20 mouse cellular contexts compared by ENCODE assay signal in the genomic region with DNA sequence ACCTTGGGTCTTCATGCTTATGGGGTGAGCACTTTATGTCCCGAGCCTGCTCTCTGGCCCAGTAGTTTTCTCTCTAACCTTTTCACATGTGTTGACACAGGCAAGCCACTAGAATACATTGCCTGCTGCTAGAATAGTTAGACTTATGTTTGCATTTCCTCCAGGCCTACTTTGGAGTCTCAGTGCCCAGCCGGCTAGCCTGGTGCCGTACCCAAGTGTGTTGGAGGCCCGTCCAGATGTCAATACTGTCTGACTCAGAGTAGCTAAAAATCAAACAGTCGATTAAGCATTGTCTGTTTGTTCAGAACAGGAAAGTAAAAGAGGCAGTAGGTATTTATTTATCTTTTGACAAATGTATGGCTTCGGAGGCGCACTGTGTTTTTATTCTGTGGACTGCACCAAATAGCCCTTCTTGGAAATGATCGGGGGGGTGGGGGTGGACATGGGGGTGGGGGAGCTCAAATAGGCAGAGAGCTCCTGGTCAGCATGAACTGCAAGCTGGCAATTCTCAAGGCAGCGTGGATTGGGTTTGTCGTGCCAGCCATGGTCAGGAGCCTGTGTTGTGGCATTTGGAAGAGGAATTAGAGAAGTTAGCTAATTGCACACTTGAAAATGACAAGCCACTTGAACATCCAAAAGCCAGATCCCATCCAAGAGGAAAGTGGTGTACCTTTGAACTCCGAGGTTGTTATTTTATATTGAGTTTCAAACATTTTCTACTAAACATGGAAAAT.
A peak's percentile ranks its signal among the peaks of the same experiment; 100 is the strongest.
DNase-seq lines count a peak whose midpoint lies in the region; ATAC-seq and TF ChIP-seq lines count a peak whose summit lies in the region.
"Had no signal": no experiment of that assay in that cellular context is flagged by ENCODE, and none has a peak within 500 bp of the region (broad histone marks: within the 10 kb centered on the region; RNA-seq: fewer than 3 reads in every experiment).

No protein-coding gene starts in this region.

- WGBS in heart, adult 2 months = 73% methylated on average over 11 of the region's 11 CpGs
- WGBS in lung, embryonic 16.5 days = 63% methylated on average over 11 of the region's 11 CpGs

- no peak overlapping the region for H3K9ac ChIP-seq in heart, adult 2 months (ENCODE audit: low read depth, low read length)
- H3K9ac ChIP-seq in lung, embryonic 16.5 days (ENCODE audit: low read length) = no peak overlapping the region
- H3K9ac ChIP-seq: embryonic facial prominence, embryonic 13.5 days; forebrain, embryonic 12.5 days; hindbrain, embryonic 13.5 days had no signal

- TF ChIP-seq CTCF in heart, adult 2 months (IDR thresholded peaks at IDR 0.05) = no peak

- no peaks in the 10 kb centered on the region for H3K9me3 ChIP-seq in lung, embryonic 16.5 days (ENCODE audit: control insufficient read depth, low read length)
- H3K9me3 ChIP-seq: embryonic facial prominence, embryonic 13.5 days; forebrain, embryonic 12.5 days; hindbrain, embryonic 13.5 days had no signal

- no peaks in the 10 kb centered on the region for H3K36me3 ChIP-seq in heart, adult 2 months (ENCODE audit: control insufficient read depth, insufficient read depth, low read length)
- peaks cover 10% of the 10 kb centered on the region for H3K36me3 ChIP-seq in lung, embryonic 16.5 days (ENCODE audit: control insufficient read depth, insufficient read depth, low read length)

- TF ChIP-seq POLR2A in heart, adult 2 months (IDR thresholded peaks at IDR 0.05; ENCODE audit: insufficient read depth, low read depth, low read length) = no peak

- H3K27ac ChIP-seq in heart, adult 2 months = no peak overlapping the region
- H3K27ac ChIP-seq in lung, embryonic 16.5 days (ENCODE audit: low read length) = no peak overlapping the region
- H3K27ac ChIP-seq: embryonic facial prominence, embryonic 13.5 days; forebrain, embryonic 12.5 days; hindbrain, embryonic 13.5 days; hindbrain, postnatal 0 days had no signal

- no peaks in the 10 kb centered on the region for H3K79me2 ChIP-seq in heart, adult 2 months (replicated peaks; ENCODE audit: control insufficient read depth, insufficient read depth, low read length)

- no peak overlapping the region for H3K4me3 ChIP-seq in heart, adult 2 months
- no peak overlapping the region for H3K4me3 ChIP-seq in lung, embryonic 16.5 days (ENCODE audit: low read length)
- H3K4me3 ChIP-seq: embryonic facial prominence, embryonic 13.5 days; forebrain, embryonic 12.5 days; hindbrain, embryonic 13.5 days had no signal

- peak in 1 of 2 experiments; percentile 17 for DNase-seq in heart, adult 2 months
- DNase-seq in heart, postnatal 36 days = no peak
- DNase-seq in heart, postnatal 10 days = peak; percentile 35 to 43
- no peak for DNase-seq in heart, adult 8-10 months (ENCODE audit: low spot score)
- no peak for DNase-seq in lung, postnatal 14 days
- DNase-seq: adrenal gland, adult 2 months; adrenal gland, postnatal 25 days; cerebellum, adult 18-20 months; cerebellum, adult 9-11 months; cerebellum, postnatal 36 days; gastrocnemius, postnatal 25 days; kidney, adult 11 months had no signal

- no peaks in the 10 kb centered on the region for H3K27me3 ChIP-seq in heart, adult 2 months (ENCODE audit: control insufficient read depth, insufficient read depth, low read length)
- no peaks in the 10 kb centered on the region for H3K27me3 ChIP-seq in lung, embryonic 16.5 days (ENCODE audit: control insufficient read depth, insufficient read depth, low read depth, low read length)
- H3K27me3 ChIP-seq: CH12.LX; embryonic facial prominence, embryonic 13.5 days; forebrain, embryonic 12.5 days; hindbrain, embryonic 13.5 days; Patski had no signal

- 0 out of 2 replicates have a peak, but pooled peaks have one; percentile 40 for TF ChIP-seq EP300 in heart, adult 2 months (IDR thresholded peaks at IDR 0.05; ENCODE audit: insufficient read depth, low read depth, low read length)

- peak; percentile 20; the same call in 1 of the 2 replicates for ATAC-seq in lung, embryonic 16.5 days (ENCODE audit: low read depth)
- ATAC-seq: forebrain, embryonic 16.5 days; hindbrain, postnatal 0 days; Patski had no signal

- H3K4me2 ChIP-seq in lung, embryonic 16.5 days (ENCODE audit: low read depth, low read length) = no peak overlapping the region
- H3K4me2 ChIP-seq: embryonic facial prominence, embryonic 13.5 days; forebrain, embryonic 12.5 days; hindbrain, embryonic 13.5 days had no signal

- peaks cover 5% of the 10 kb centered on the region for H3K4me1 ChIP-seq in heart, adult 2 months (ENCODE audit: control insufficient read depth, insufficient read depth, low read length)
- H3K4me1 ChIP-seq in lung, embryonic 16.5 days (replicated peaks; ENCODE audit: control insufficient read depth, insufficient read depth, low read length) = peaks cover 4% of the 10 kb centered on the region
- H3K4me1 ChIP-seq: embryonic facial prominence, embryonic 13.5 days; forebrain, embryonic 12.5 days; hindbrain, embryonic 13.5 days had no signal

- intact Hi-C loops in heart, adult 2 months (cut with DNase I) = no loop called here
- intact Hi-C loops in heart, postnatal 36 days (cut with DNase I) = loop anchor here (5.0 kb wide), 1 partner anchor 69 kb away; no protein-coding TSS in a partner anchor
- intact Hi-C loops in heart, postnatal 10 days (cut with DNase I) = loop anchor here (10.0 kb wide), 1 partner anchor 712 kb away; no protein-coding TSS in a partner anchor

Comparison
In these comparisons a context has a peak if more than half of its experiments do, and no peak if none do; other contexts are left out.
1. DNase-seq: peak in heart, postnatal 10 days (2 of 2); none in heart, postnatal 36 days (0 of 2), heart, adult 8-10 months (single experiment) and lung, postnatal 14 days (single experiment).